10 mouse cellular contexts compared by ENCODE assay signal in the genomic region with DNA sequence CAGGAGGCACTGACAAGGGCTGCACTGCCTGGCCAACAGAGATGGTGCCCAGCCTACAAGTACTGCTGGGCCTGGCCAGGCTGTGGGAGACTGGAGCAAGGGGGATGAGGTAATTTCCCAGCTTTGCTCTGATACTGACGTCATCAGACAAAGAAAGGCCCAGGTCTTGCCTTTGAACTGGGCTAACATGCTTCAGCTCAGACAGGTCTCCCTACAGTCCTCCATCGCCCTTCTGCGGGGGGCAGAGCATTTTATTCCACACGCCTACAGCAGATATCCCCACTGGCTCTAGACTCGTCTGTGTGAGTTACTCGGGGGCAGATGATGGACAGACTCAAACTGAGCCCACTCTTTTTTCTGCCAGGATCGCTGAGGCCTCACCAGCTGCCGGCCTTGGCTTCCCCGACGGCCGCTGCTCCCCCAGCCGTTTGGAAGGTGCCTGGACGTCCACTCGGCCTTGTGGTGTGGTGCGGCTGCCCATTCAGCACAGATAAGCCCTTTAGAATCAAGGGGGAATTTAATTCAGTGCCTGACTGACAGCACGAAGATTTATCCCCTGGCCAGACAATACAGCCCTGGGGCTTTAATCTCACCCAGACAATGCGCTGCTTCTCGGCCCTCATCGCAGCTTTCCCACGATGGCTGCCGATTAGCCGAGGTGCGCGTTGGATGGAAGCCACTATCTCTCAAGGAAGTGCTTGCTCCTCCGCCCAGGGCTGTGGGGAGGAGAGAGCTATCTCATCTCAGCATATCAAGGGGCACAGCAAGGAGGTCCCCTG. TPM values are rescaled to one million over a fixed set of nuclear protein-coding genes. Genes with fewer than 3 reads are reported as not detected.
A peak's percentile ranks its signal among the peaks of the same experiment; 100 is the strongest.
DNase-seq lines count a peak whose midpoint lies in the region; ATAC-seq and TF ChIP-seq lines count a peak whose summit lies in the region.
"Had no signal": no experiment of that assay in that cellular context is flagged by ENCODE, and none has a peak within 500 bp of the region (broad histone marks: within the 10 kb centered on the region; RNA-seq: fewer than 3 reads in every experiment).

No protein-coding gene starts in this region.

- no peaks in the 10 kb centered on the region for H3K79me2 ChIP-seq in heart, adult 2 months (replicated peaks; ENCODE audit: control insufficient read depth, insufficient read depth, low read length)

- H3K9me3 ChIP-seq in heart, embryonic 10.5 days: no peaks in the 10 kb centered on the region
- 0 out of 2 replicates have a peak, but pooled peaks cover 3% of the 10 kb centered on the region for H3K9me3 ChIP-seq in forebrain, embryonic 12.5 days
- no peaks in the 10 kb centered on the region for H3K9me3 ChIP-seq in liver, embryonic 12.5 days (replicated peaks)
- H3K9me3 ChIP-seq in neural tube, embryonic 11.5 days (ENCODE audit: control insufficient read depth, low read length): no peaks in the 10 kb centered on the region
- H3K9me3 ChIP-seq: embryonic facial prominence, embryonic 13.5 days had no signal

- no peak overlapping the region for H3K9ac ChIP-seq in heart, adult 2 months (ENCODE audit: low read depth, low read length)
- no peak overlapping the region; the same call in 1 of the 2 replicates for H3K9ac ChIP-seq in forebrain, embryonic 12.5 days
- H3K9ac ChIP-seq in liver, embryonic 12.5 days: no peak overlapping the region
- no peak overlapping the region for H3K9ac ChIP-seq in neural tube, embryonic 11.5 days (ENCODE audit: low read length)
- H3K9ac ChIP-seq: embryonic facial prominence, embryonic 13.5 days had no signal

- TF ChIP-seq POLR2A in heart, adult 2 months (IDR thresholded peaks at IDR 0.05; ENCODE audit: insufficient read depth, low read depth, low read length): no peak

- no peak for TF ChIP-seq CTCF in heart, adult 2 months (IDR thresholded peaks at IDR 0.05)
- TF ChIP-seq CTCF in gastrocnemius, adult 2 months (IDR thresholded peaks at IDR 0.05): no peak

- H3K4me2 ChIP-seq in forebrain, embryonic 12.5 days: peak overlapping the region; percentile 26; the same call in 1 of the 2 replicates
- no peak overlapping the region for H3K4me2 ChIP-seq in liver, embryonic 12.5 days
- H3K4me2 ChIP-seq in neural tube, embryonic 11.5 days (ENCODE audit: low read depth): no peak overlapping the region
- H3K4me2 ChIP-seq: embryonic facial prominence, embryonic 13.5 days had no signal

- ATAC-seq in forebrain, embryonic 12.5 days (ENCODE audit: low FRiP score): peak; percentile 58
- ATAC-seq in liver, embryonic 12.5 days: peak; percentile 87
- peak; percentile 84 for ATAC-seq in neural tube, embryonic 11.5 days (ENCODE audit: insufficient read depth, low FRiP score, low TSS enrichment)
- ATAC-seq: Patski had no signal

- H3K27ac ChIP-seq in heart, embryonic 10.5 days: 0 out of 2 replicates have a peak overlapping the region, but pooled peaks have one; percentile 52
- no peak overlapping the region for H3K27ac ChIP-seq in heart, adult 2 months
- peak overlapping the region; percentile 92 for H3K27ac ChIP-seq in forebrain, embryonic 12.5 days
- no peak overlapping the region for H3K27ac ChIP-seq in liver, embryonic 12.5 days
- H3K27ac ChIP-seq in neural tube, embryonic 11.5 days (ENCODE audit: low read depth, low read length): peak overlapping the region; percentile 63
- no peak overlapping the region for H3K27ac ChIP-seq in gastrocnemius, adult 2 months
- H3K27ac ChIP-seq: embryonic facial prominence, embryonic 13.5 days had no signal

- peaks cover 34% of the 10 kb centered on the region for H3K4me1 ChIP-seq in heart, embryonic 10.5 days
- H3K4me1 ChIP-seq in heart, adult 2 months (ENCODE audit: control insufficient read depth, insufficient read depth, low read length): no peaks in the 10 kb centered on the region; the same call in 1 of the 2 replicates
- H3K4me1 ChIP-seq in forebrain, embryonic 12.5 days: peaks cover 65% of the 10 kb centered on the region
- peaks cover 15% of the 10 kb centered on the region for H3K4me1 ChIP-seq in liver, embryonic 12.5 days
- peaks cover 44% of the 10 kb centered on the region for H3K4me1 ChIP-seq in neural tube, embryonic 11.5 days (ENCODE audit: control insufficient read depth, insufficient read depth, low read length)

- intact Hi-C loops in heart, adult 2 months (cut with DNase I): no loop called here
- intact Hi-C loops in gastrocnemius, adult 2 months (cut with DNase I): no loop called here

- H3K36me3 ChIP-seq in heart, embryonic 10.5 days: peaks cover 7% of the 10 kb centered on the region
- H3K36me3 ChIP-seq in heart, adult 2 months (ENCODE audit: control insufficient read depth, insufficient read depth, low read length): no peaks in the 10 kb centered on the region
- 0 out of 2 replicates have a peak, but pooled peaks cover 4% of the 10 kb centered on the region for H3K36me3 ChIP-seq in forebrain, embryonic 12.5 days (replicated peaks)
- H3K36me3 ChIP-seq in liver, embryonic 12.5 days: no peaks in the 10 kb centered on the region
- H3K36me3 ChIP-seq in neural tube, embryonic 11.5 days (ENCODE audit: control insufficient read depth, insufficient read depth, low read length): no peaks in the 10 kb centered on the region

- WGBS in heart, embryonic 10.5 days: 47% methylated on average over 25 of the region's 25 CpGs
- WGBS in heart, adult 2 months: 36% methylated on average over 25 of the region's 25 CpGs
- 6% methylated on average over 25 of the region's 25 CpGs for WGBS in forebrain, embryonic 12.5 days
- WGBS in liver, embryonic 12.5 days (ENCODE audit: insufficient replicate concordance): 43% methylated on average over 25 of the region's 25 CpGs
- WGBS in neural tube, embryonic 11.5 days: 24% methylated on average over 25 of the region's 25 CpGs

- no peak overlapping the region for H3K4me3 ChIP-seq in heart, embryonic 10.5 days
- H3K4me3 ChIP-seq in heart, adult 2 months: no peak overlapping the region
- no peak overlapping the region for H3K4me3 ChIP-seq in forebrain, embryonic 12.5 days (replicated peaks)
- no peak overlapping the region for H3K4me3 ChIP-seq in liver, embryonic 12.5 days
- no peak overlapping the region for H3K4me3 ChIP-seq in neural tube, embryonic 11.5 days (ENCODE audit: low read depth, low read length)
- H3K4me3 ChIP-seq in gastrocnemius, adult 2 months: no peak overlapping the region
- H3K4me3 ChIP-seq: embryonic facial prominence, embryonic 13.5 days had no signal

- no peak for TF ChIP-seq EP300 in heart, adult 2 months (IDR thresholded peaks at IDR 0.05; ENCODE audit: insufficient read depth, low read depth, low read length)

- no peak for DNase-seq in heart, embryonic 10.5 days (ENCODE audit: low spot score)
- DNase-seq in heart, adult 2 months: no peak
- DNase-seq in neural tube, embryonic 11.5 days (ENCODE audit: low spot score): peak; percentile 79
- no peak for DNase-seq in testis, postnatal 14 days (ENCODE audit: low spot score)
- no peak for DNase-seq in testis, postnatal 10 days (ENCODE audit: low spot score)
- DNase-seq in gastrocnemius, adult 2 months: no peak

- H3K27me3 ChIP-seq in heart, embryonic 10.5 days (ENCODE audit: insufficient read depth, poor library complexity, severe bottlenecking): peaks cover 37% of the 10 kb centered on the region
- no peaks in the 10 kb centered on the region for H3K27me3 ChIP-seq in heart, adult 2 months (ENCODE audit: control insufficient read depth, insufficient read depth, low read length)
- H3K27me3 ChIP-seq in forebrain, embryonic 12.5 days: peaks cover 12% of the 10 kb centered on the region; the same call in 1 of the 2 replicates
- H3K27me3 ChIP-seq in liver, embryonic 12.5 days (replicated peaks): peaks cover 25% of the 10 kb centered on the region
- H3K27me3 ChIP-seq in neural tube, embryonic 11.5 days (ENCODE audit: control insufficient read depth, insufficient read depth, low read length): no peaks in the 10 kb centered on the region
- H3K27me3 ChIP-seq: Patski had no signal

RNA-seq across cellular contexts. Expression of gene Prdm16, which starts 32.8 kb away (rescaled TPM):
- polyA plus RNA-seq in heart, embryonic 10.5 days (2016; fragmentation: Nextera tagmentation; extraction: Ambion mirVana): 13.9 and 16.8 TPM in 2 replicates
- total RNA-seq in heart, adult 2 months (2021): 10 to 100 TPM; 16.8 to 18.1 TPM
- 7.6 and 10.8 TPM in 2 replicates for polyA plus RNA-seq in heart, adult 2 months (2012; rRNA removed)
- polyA plus RNA-seq in forebrain, embryonic 12.5 days (2016; fragmentation: Nextera tagmentation; extraction: Ambion mirVana): 40.5 and 49.4 TPM in 2 replicates
- 2.4 and 2.7 TPM in 2 replicates for polyA plus RNA-seq in liver, embryonic 12.5 days (2016; fragmentation: Nextera tagmentation; extraction: Ambion mirVana)
- polyA plus RNA-seq in neural tube, embryonic 11.5 days (2014; fragmentation: Nextera tagmentation; extraction: Ambion mirVana): 10.9 and 12.5 TPM in 2 replicates
- total RNA-seq in gastrocnemius, adult 2 months (2021): 1 to 10 TPM; 2.2 to 3.0 TPM
- polyA plus RNA-seq: Patski had no signal

Comparison
In these comparisons a context has a peak if more than half of its experiments do, and no peak if none do; other contexts are left out.
1. H3K27ac ChIP-seq: peak in heart, embryonic 10.5 days (single experiment), forebrain, embryonic 12.5 days (single experiment) and neural tube, embryonic 11.5 days (single experiment); none in heart, adult 2 months (single experiment), liver, embryonic 12.5 days (single experiment) and gastrocnemius, adult 2 months (single experiment).
2. Peak in every context shown above with its lines, with median percentiles within 50 percentile points of each other: ATAC-seq.